Mouse (Mus musculus): ENCODE results near the gene Olfr328. TPM values are rescaled to one million over a fixed set of nuclear protein-coding genes. Genes with fewer than 3 reads are reported as not detected.

The Olfr328 gene
- polyA plus RNA-seq (2015; fragmentation: Illumina TruSeq; extraction: RNeasy Lipid Tissue Mini Kit (QIAGEN cat#74804); ENCODE audit: insufficient read depth, low read depth, low replicate concordance), result not detected

DNA sequence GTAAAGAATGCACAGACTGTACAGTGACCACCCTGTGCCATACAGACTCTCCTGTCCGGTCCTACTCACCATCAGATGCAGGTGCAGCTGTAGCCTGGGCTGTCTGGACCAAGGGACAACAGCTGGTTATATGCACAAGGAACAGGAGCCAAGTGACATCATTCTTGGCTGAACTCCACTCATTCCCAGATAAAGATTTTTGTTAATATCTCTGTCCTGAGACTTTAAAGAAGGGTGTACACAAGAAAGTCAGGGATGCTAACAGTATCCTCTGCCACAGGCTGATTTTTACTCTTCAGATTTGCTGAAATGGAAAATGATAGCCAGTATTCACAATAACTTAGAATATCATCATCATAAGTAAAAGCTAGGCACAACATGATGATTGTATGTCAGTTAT, at the start of gene Olfr328:
Gene Olfr328 (minus strand): TSS at position 101 of the 400 bp plus-strand sequence.

DNA sequence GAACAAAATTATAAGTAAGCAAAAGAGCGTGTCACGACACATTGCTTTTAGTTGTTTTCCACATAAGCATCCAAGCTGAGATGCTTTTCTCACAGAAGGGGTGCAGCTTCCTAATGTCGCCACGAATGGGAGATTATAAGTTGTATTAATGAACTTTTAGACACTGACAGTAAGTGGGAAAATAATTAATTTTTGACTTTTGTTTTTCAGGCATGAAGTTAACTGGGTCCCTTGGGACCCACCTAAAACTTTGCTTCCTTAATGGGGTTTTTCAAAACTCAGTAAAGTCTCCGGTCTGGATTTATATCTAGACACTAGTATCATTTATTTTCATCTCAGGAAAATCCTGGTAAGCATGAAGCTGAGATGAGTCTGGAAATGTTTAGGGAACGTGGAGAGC, 39.4 kb upstream of the Olfr328 start, which contains the start of gene Olfr324:
Gene Olfr324 (plus strand): TSS at position 301 of the 400 bp plus-strand sequence.

GRCm38 (mm10) chr11:58577430-58577829, 22.0 kb upstream of the Olfr328 start, which contains the start of gene Olfr325:
TSS of gene Olfr325 (plus strand) at chr11:58577730.

GRCm38 (mm10) chr11:58570405-58570804, 15.0 kb upstream of the Olfr328 start, which contains the start of gene Olfr224:
TSS of gene Olfr224 (minus strand) at chr11:58570553.

GRCm38 (mm10) chr11:58546322-58546721, 9.1 kb downstream of the Olfr328 start, which contains the start of gene Olfr329-ps:
TSS of gene Olfr329-ps (minus strand) at chr11:58546422.

GRCm38 (mm10) chr11:58534736-58535135, 20.7 kb downstream of the Olfr328 start, which contains the start of gene Olfr330:
TSS of gene Olfr330 (minus strand) at chr11:58534836.

GRCm38 (mm10) chr11:58502472-58502871, 53.0 kb downstream of the Olfr328 start, which contains the start of gene Olfr331:
TSS of gene Olfr331 (minus strand) at chr11:58502572.

Other genes with a start within 250 kb of the Olfr328 start
- gene Zfp692, start 248.6 kb downstream of the Olfr328 start, polyA plus RNA-seq (2015; fragmentation: Illumina TruSeq; extraction: RNeasy Lipid Tissue Mini Kit (QIAGEN cat#74804); ENCODE audit: insufficient read depth, low read depth, low replicate concordance), result 19.3 TPM
- gene Zfp672, start 225.3 kb downstream of the Olfr328 start, polyA plus RNA-seq (2015; fragmentation: Illumina TruSeq; extraction: RNeasy Lipid Tissue Mini Kit (QIAGEN cat#74804); ENCODE audit: insufficient read depth, low read depth, low replicate concordance), result 11.3 TPM
- 5.0 TPM for gene Sh3bp5l, start 224.9 kb downstream of the Olfr328 start, polyA plus RNA-seq (2015; fragmentation: Illumina TruSeq; extraction: RNeasy Lipid Tissue Mini Kit (QIAGEN cat#74804); ENCODE audit: insufficient read depth, low read depth, low replicate concordance)
- gene Lypd8, start 176.6 kb downstream of the Olfr328 start, polyA plus RNA-seq (2015; fragmentation: Illumina TruSeq; extraction: RNeasy Lipid Tissue Mini Kit (QIAGEN cat#74804); ENCODE audit: insufficient read depth, low read depth, low replicate concordance), result not detected
- not detected for gene 1810065E05Rik, start 134.5 kb downstream of the Olfr328 start, polyA plus RNA-seq (2015; fragmentation: Illumina TruSeq; extraction: RNeasy Lipid Tissue Mini Kit (QIAGEN cat#74804); ENCODE audit: insufficient read depth, low read depth, low replicate concordance)
- gene Gm12253, start 123.1 kb downstream of the Olfr328 start, polyA plus RNA-seq (2015; fragmentation: Illumina TruSeq; extraction: RNeasy Lipid Tissue Mini Kit (QIAGEN cat#74804); ENCODE audit: insufficient read depth, low read depth, low replicate concordance), result not detected
- not detected for gene Lypd9, start 102.7 kb downstream of the Olfr328 start, polyA plus RNA-seq (2015; fragmentation: Illumina TruSeq; extraction: RNeasy Lipid Tissue Mini Kit (QIAGEN cat#74804); ENCODE audit: insufficient read depth, low read depth, low replicate concordance)
- gene Olfr30, start 93.4 kb downstream of the Olfr328 start, polyA plus RNA-seq (2015; fragmentation: Illumina TruSeq; extraction: RNeasy Lipid Tissue Mini Kit (QIAGEN cat#74804); ENCODE audit: insufficient read depth, low read depth, low replicate concordance), result not detected
- not detected for gene Olfr332, start 63.1 kb downstream of the Olfr328 start, polyA plus RNA-seq (2015; fragmentation: Illumina TruSeq; extraction: RNeasy Lipid Tissue Mini Kit (QIAGEN cat#74804); ENCODE audit: insufficient read depth, low read depth, low replicate concordance)
- not detected for gene Olfr331, start 53.1 kb downstream of the Olfr328 start, polyA plus RNA-seq (2015; fragmentation: Illumina TruSeq; extraction: RNeasy Lipid Tissue Mini Kit (QIAGEN cat#74804); ENCODE audit: insufficient read depth, low read depth, low replicate concordance)
- not detected for gene Olfr330, start 20.8 kb downstream of the Olfr328 start, polyA plus RNA-seq (2015; fragmentation: Illumina TruSeq; extraction: RNeasy Lipid Tissue Mini Kit (QIAGEN cat#74804); ENCODE audit: insufficient read depth, low read depth, low replicate concordance)
- not detected for gene Olfr329-ps, start 9.2 kb downstream of the Olfr328 start, polyA plus RNA-seq (2015; fragmentation: Illumina TruSeq; extraction: RNeasy Lipid Tissue Mini Kit (QIAGEN cat#74804); ENCODE audit: insufficient read depth, low read depth, low replicate concordance)
- gene Olfr224, start 14.9 kb upstream of the Olfr328 start, polyA plus RNA-seq (2015; fragmentation: Illumina TruSeq; extraction: RNeasy Lipid Tissue Mini Kit (QIAGEN cat#74804); ENCODE audit: insufficient read depth, low read depth, low replicate concordance), result not detected
- gene Olfr325, start 22.1 kb upstream of the Olfr328 start, polyA plus RNA-seq (2015; fragmentation: Illumina TruSeq; extraction: RNeasy Lipid Tissue Mini Kit (QIAGEN cat#74804); ENCODE audit: insufficient read depth, low read depth, low replicate concordance), result not detected
- not detected for gene Olfr324, start 39.5 kb upstream of the Olfr328 start, polyA plus RNA-seq (2015; fragmentation: Illumina TruSeq; extraction: RNeasy Lipid Tissue Mini Kit (QIAGEN cat#74804); ENCODE audit: insufficient read depth, low read depth, low replicate concordance)
- not detected for gene 2210407C18Rik, start 60.4 kb upstream of the Olfr328 start, polyA plus RNA-seq (2015; fragmentation: Illumina TruSeq; extraction: RNeasy Lipid Tissue Mini Kit (QIAGEN cat#74804); ENCODE audit: insufficient read depth, low read depth, low replicate concordance)
- not detected for gene Olfr323, start 74.9 kb upstream of the Olfr328 start, polyA plus RNA-seq (2015; fragmentation: Illumina TruSeq; extraction: RNeasy Lipid Tissue Mini Kit (QIAGEN cat#74804); ENCODE audit: insufficient read depth, low read depth, low replicate concordance)
- not detected for gene Trim58, start 84.8 kb upstream of the Olfr328 start, polyA plus RNA-seq (2015; fragmentation: Illumina TruSeq; extraction: RNeasy Lipid Tissue Mini Kit (QIAGEN cat#74804); ENCODE audit: insufficient read depth, low read depth, low replicate concordance)
- gene Olfr322, start 103.1 kb upstream of the Olfr328 start, polyA plus RNA-seq (2015; fragmentation: Illumina TruSeq; extraction: RNeasy Lipid Tissue Mini Kit (QIAGEN cat#74804); ENCODE audit: insufficient read depth, low read depth, low replicate concordance), result not detected
- gene Olfr320, start 125.5 kb upstream of the Olfr328 start, polyA plus RNA-seq (2015; fragmentation: Illumina TruSeq; extraction: RNeasy Lipid Tissue Mini Kit (QIAGEN cat#74804); ENCODE audit: insufficient read depth, low read depth, low replicate concordance), result not detected
- gene Olfr319, start 143.5 kb upstream of the Olfr328 start, polyA plus RNA-seq (2015; fragmentation: Illumina TruSeq; extraction: RNeasy Lipid Tissue Mini Kit (QIAGEN cat#74804); ENCODE audit: insufficient read depth, low read depth, low replicate concordance), result not detected
- not detected for gene Olfr318, start 168.4 kb upstream of the Olfr328 start, polyA plus RNA-seq (2015; fragmentation: Illumina TruSeq; extraction: RNeasy Lipid Tissue Mini Kit (QIAGEN cat#74804); ENCODE audit: insufficient read depth, low read depth, low replicate concordance)
- gene Olfr317, start 183.6 kb upstream of the Olfr328 start, polyA plus RNA-seq (2015; fragmentation: Illumina TruSeq; extraction: RNeasy Lipid Tissue Mini Kit (QIAGEN cat#74804); ENCODE audit: insufficient read depth, low read depth, low replicate concordance), result not detected
- not detected for gene Olfr316, start 197.1 kb upstream of the Olfr328 start, polyA plus RNA-seq (2015; fragmentation: Illumina TruSeq; extraction: RNeasy Lipid Tissue Mini Kit (QIAGEN cat#74804); ENCODE audit: insufficient read depth, low read depth, low replicate concordance)
- not detected for gene Olfr315, start 217.6 kb upstream of the Olfr328 start, polyA plus RNA-seq (2015; fragmentation: Illumina TruSeq; extraction: RNeasy Lipid Tissue Mini Kit (QIAGEN cat#74804); ENCODE audit: insufficient read depth, low read depth, low replicate concordance)
- gene Olfr314, start 227.3 kb upstream of the Olfr328 start, polyA plus RNA-seq (2015; fragmentation: Illumina TruSeq; extraction: RNeasy Lipid Tissue Mini Kit (QIAGEN cat#74804); ENCODE audit: insufficient read depth, low read depth, low replicate concordance), result not detected
- 10.9 TPM for gene Fam183b, start 246.3 kb upstream of the Olfr328 start, polyA plus RNA-seq (2015; fragmentation: Illumina TruSeq; extraction: RNeasy Lipid Tissue Mini Kit (QIAGEN cat#74804); ENCODE audit: insufficient read depth, low read depth, low replicate concordance)